In genomic region chr5:137518436-137518835, GRCm38 (mm10) we compare ENCODE assay signal across 8 mouse cellular contexts. TPM values are rescaled to one million over a fixed set of nuclear protein-coding genes. Genes with fewer than 3 reads are reported as not detected.
DNase-seq lines count a peak whose midpoint lies in the region; ATAC-seq and TF ChIP-seq lines count a peak whose summit lies in the region.

TSS of gene Gigyf1 (plus strand) at chr5:137518548.

- peaks cover 52% of the 10 kb centered on the region for H3K36me3 ChIP-seq in kidney, embryonic 16.5 days (ENCODE audit: insufficient read depth, low read length)
- peaks cover 100% of the 10 kb centered on the region for H3K36me3 ChIP-seq in G1E (replicated peaks)
- H3K36me3 ChIP-seq in embryonic facial prominence, embryonic 15.5 days: peaks cover 68% of the 10 kb centered on the region
- H3K36me3 ChIP-seq in limb, embryonic 15.5 days: peaks cover 55% of the 10 kb centered on the region
- peaks cover 54% of the 10 kb centered on the region for H3K36me3 ChIP-seq in neural tube, embryonic 15.5 days

- WGBS in kidney, embryonic 16.5 days: 83% methylated on average over 5 of the region's 5 CpGs
- 75% methylated on average over 5 of the region's 5 CpGs for WGBS in embryonic facial prominence, embryonic 15.5 days
- WGBS in limb, embryonic 15.5 days: 78% methylated on average over 5 of the region's 5 CpGs
- 76% methylated on average over 5 of the region's 5 CpGs for WGBS in neural tube, embryonic 15.5 days

- ATAC-seq in kidney, embryonic 16.5 days (ENCODE audit: low FRiP score, low TSS enrichment): no peak
- ATAC-seq in G1E (ENCODE audit: extremely low read depth, insufficient number of reproducible peaks, low FRiP score, poor library complexity, severe bottlenecking): no peak
- ATAC-seq in embryonic facial prominence, embryonic 15.5 days (ENCODE audit: insufficient number of reproducible peaks, low FRiP score, low TSS enrichment, low read depth): no peak
- no peak for ATAC-seq in limb, embryonic 15.5 days (ENCODE audit: insufficient number of reproducible peaks, low FRiP score, low TSS enrichment, low read depth)
- ATAC-seq in neural tube, embryonic 15.5 days (ENCODE audit: low FRiP score): no peak

- no peaks in the 10 kb centered on the region for H3K9me3 ChIP-seq in kidney, embryonic 16.5 days (ENCODE audit: low read length)
- H3K9me3 ChIP-seq in G1E (replicated peaks): no peaks in the 10 kb centered on the region
- no peaks in the 10 kb centered on the region for H3K9me3 ChIP-seq in embryonic facial prominence, embryonic 15.5 days (replicated peaks)
- no peaks in the 10 kb centered on the region for H3K9me3 ChIP-seq in limb, embryonic 15.5 days
- H3K9me3 ChIP-seq in neural tube, embryonic 15.5 days (replicated peaks): no peaks in the 10 kb centered on the region

- H3K9ac ChIP-seq in kidney, embryonic 16.5 days (replicated peaks; ENCODE audit: low read length): no peak within 1 kb of the TSS
- H3K9ac ChIP-seq in embryonic facial prominence, embryonic 15.5 days: no peak within 1 kb of the TSS
- H3K9ac ChIP-seq in limb, embryonic 15.5 days: no peak within 1 kb of the TSS
- H3K9ac ChIP-seq in neural tube, embryonic 15.5 days (replicated peaks): no peak within 1 kb of the TSS

- peaks cover 16% of the 10 kb centered on the region; the same call in 1 of the 2 replicates for H3K4me1 ChIP-seq in kidney, embryonic 16.5 days (ENCODE audit: insufficient read depth, low read length)
- peaks cover 88% of the 10 kb centered on the region for H3K4me1 ChIP-seq in G1E (ENCODE audit: insufficient read depth, low read depth, low read length)
- H3K4me1 ChIP-seq in embryonic facial prominence, embryonic 15.5 days: peaks cover 18% of the 10 kb centered on the region
- peaks cover 12% of the 10 kb centered on the region for H3K4me1 ChIP-seq in limb, embryonic 15.5 days
- H3K4me1 ChIP-seq in neural tube, embryonic 15.5 days: peaks cover 28% of the 10 kb centered on the region

- no peak for DNase-seq in kidney, adult 11 months
- DNase-seq in G1E (ENCODE audit: low spot score): no peak
- no peak for DNase-seq in heart, postnatal 25 days (ENCODE audit: low spot score)
- DNase-seq in spleen, postnatal 14 days (ENCODE audit: low spot score in 2 of 2): no peak

- H3K27ac ChIP-seq in kidney, embryonic 16.5 days (ENCODE audit: low read length): no peak within 1 kb of the TSS
- no peak within 1 kb of the TSS for H3K27ac ChIP-seq in embryonic facial prominence, embryonic 15.5 days (replicated peaks)
- H3K27ac ChIP-seq in limb, embryonic 15.5 days: no peak within 1 kb of the TSS
- no peak within 1 kb of the TSS for H3K27ac ChIP-seq in neural tube, embryonic 15.5 days (replicated peaks)

- no peaks in the 10 kb centered on the region for H3K27me3 ChIP-seq in kidney, embryonic 16.5 days (ENCODE audit: insufficient read depth, low read length)
- H3K27me3 ChIP-seq in G1E (ENCODE audit: insufficient read depth, low read length): no peaks in the 10 kb centered on the region
- no peaks in the 10 kb centered on the region for H3K27me3 ChIP-seq in embryonic facial prominence, embryonic 15.5 days
- no peaks in the 10 kb centered on the region for H3K27me3 ChIP-seq in limb, embryonic 15.5 days
- H3K27me3 ChIP-seq in neural tube, embryonic 15.5 days (replicated peaks): no peaks in the 10 kb centered on the region

- intact Hi-C loops in heart, postnatal 25 days (cut with DNase I): loop anchor here (5.0 kb wide), 1 partner anchor 239 kb away; no protein-coding TSS in a partner anchor

- no peak within 1 kb of the TSS for H3K4me2 ChIP-seq in kidney, embryonic 16.5 days (replicated peaks; ENCODE audit: low read depth, low read length)
- H3K4me2 ChIP-seq in embryonic facial prominence, embryonic 15.5 days (replicated peaks): no peak within 1 kb of the TSS
- H3K4me2 ChIP-seq in limb, embryonic 15.5 days: no peak within 1 kb of the TSS
- H3K4me2 ChIP-seq in neural tube, embryonic 15.5 days: no peak within 1 kb of the TSS

- TF ChIP-seq CTCF in G1E (IDR thresholded peaks at IDR 0.05; ENCODE audit: low read depth, low read length): peak; percentile 46; the same call in 1 of the 2 replicates

- H3K4me3 ChIP-seq in kidney, embryonic 16.5 days (ENCODE audit: low read length): no peak within 1 kb of the TSS
- H3K4me3 ChIP-seq in G1E (ENCODE audit: low read depth, low read length): no peak within 1 kb of the TSS
- no peak within 1 kb of the TSS for H3K4me3 ChIP-seq in embryonic facial prominence, embryonic 15.5 days (replicated peaks)
- no peak within 1 kb of the TSS for H3K4me3 ChIP-seq in limb, embryonic 15.5 days
- no peak within 1 kb of the TSS for H3K4me3 ChIP-seq in neural tube, embryonic 15.5 days (replicated peaks)

RNA-seq across cellular contexts. Expression of gene Gigyf1, which starts in this region (rescaled TPM):
- polyA plus RNA-seq in kidney, embryonic 16.5 days (2015; fragmentation: Nextera tagmentation; extraction: Ambion mirVana): 11.9 and 12.2 TPM in 2 replicates
- total RNA-seq in G1E (2014; fragmentation: Nextera tagmentation) (23.2 and 30.3 TPM in 2 replicates), G1E (2017) (6.8 and 7.0 TPM in 2 replicates)
- 49.0 and 50.4 TPM in 2 replicates for polyA plus RNA-seq in G1E (2012)
- 12.7 and 15.5 TPM in 2 replicates for polyA plus RNA-seq in embryonic facial prominence, embryonic 15.5 days (2015; fragmentation: Nextera tagmentation; extraction: Ambion mirVana)
- 10 to 100 TPM; 28.6 to 29.1 TPM for total RNA-seq in heart, postnatal 25 days (2021)
- polyA plus RNA-seq in limb, embryonic 15.5 days (2015; fragmentation: Nextera tagmentation; extraction: Ambion mirVana): 10.3 and 12.0 TPM in 2 replicates
- 15.7 and 16.7 TPM in 2 replicates for polyA plus RNA-seq in neural tube, embryonic 15.5 days (2015; fragmentation: Nextera tagmentation; extraction: Ambion mirVana)
